Mouse (Mus musculus): Measurements from ENCODE around the gene Vmn1r203. TPM values are rescaled to one million over a fixed set of nuclear protein-coding genes. Genes with fewer than 3 reads are reported as not detected.
"Not testable (repeated sequence)": the region's sequence is repeated elsewhere in the genome, so short reads cannot be mapped to it uniquely, and the experiment has no call there.

The Vmn1r203 gene
- not detected for total RNA-seq (2021)

DNA sequence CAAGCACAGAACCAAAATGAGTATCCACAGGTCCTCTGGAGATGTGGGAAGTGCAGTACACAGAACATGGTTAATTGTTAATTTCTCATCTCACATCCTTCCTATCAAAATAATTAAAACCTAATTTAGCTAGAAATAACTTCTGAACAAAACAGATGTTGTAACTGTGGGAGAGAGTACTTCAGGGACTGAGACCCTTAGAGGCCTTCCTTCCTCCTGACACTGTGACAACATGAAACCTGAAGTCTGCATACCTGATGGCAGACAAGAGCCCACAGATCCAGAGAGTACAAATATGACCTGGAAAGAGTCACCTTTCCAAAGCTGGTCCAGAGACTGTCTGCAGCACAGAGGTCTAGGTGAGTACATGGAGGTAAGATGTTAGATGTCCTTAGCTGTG is at the start of gene Vmn1r203:
Vmn1r203 (plus strand) TSS at position 301 of the 400 bp plus-strand sequence.
- intact Hi-C loops (cut with DNase I): no loop called here
- DNase-seq (ENCODE audit: low spot score in 2 of 2): no peak

DNA sequence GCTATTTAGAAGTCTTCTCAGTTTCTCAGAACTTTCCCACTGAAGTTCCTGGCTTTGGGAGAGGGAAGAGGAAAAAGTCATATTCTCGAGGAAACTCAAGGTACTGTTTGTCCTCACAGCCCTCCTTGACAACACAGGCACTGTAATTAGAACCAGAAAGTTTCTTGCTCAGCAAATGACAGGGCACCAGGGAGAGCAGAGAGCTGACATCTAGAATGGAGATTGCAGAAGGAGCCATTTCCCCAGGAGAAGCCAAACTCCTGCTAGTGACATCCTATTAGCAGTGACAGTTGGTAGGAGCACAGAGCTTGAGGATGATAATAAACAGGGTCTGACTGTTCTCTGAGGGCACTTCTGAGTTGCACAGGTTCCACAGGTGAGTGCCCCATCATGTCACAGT is 46.3 kb upstream of the Vmn1r203 start, which contains the start of gene Vmn1r201:
Vmn1r201 (plus strand) TSS at position 301 of the 400 bp plus-strand sequence.
- DNase-seq (ENCODE audit: low spot score in 2 of 2): no peak
- intact Hi-C loops (cut with DNase I): no loop called here

DNA sequence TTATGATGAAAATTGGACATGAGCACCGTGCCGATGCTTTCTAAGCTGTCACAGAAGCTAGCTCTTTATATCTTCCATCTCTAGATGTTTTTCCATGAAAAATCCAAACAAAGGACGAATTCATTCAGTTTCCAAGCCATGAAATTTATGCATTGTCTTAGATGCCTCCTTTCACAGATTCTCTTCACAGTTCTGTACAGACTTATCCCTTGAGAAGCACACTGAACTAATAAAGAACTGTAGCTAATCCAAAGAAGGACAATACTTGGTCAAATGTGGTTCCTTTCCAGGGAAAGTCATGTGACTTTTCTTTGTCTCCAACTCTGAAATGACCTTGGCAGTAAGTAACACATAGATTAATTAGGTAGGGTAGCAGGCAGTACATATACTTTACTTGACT is 15.5 kb upstream of the Vmn1r203 start:
- DNase-seq (ENCODE audit: low spot score in 2 of 2): no peak
- intact Hi-C loops (cut with DNase I): no loop called here

DNA sequence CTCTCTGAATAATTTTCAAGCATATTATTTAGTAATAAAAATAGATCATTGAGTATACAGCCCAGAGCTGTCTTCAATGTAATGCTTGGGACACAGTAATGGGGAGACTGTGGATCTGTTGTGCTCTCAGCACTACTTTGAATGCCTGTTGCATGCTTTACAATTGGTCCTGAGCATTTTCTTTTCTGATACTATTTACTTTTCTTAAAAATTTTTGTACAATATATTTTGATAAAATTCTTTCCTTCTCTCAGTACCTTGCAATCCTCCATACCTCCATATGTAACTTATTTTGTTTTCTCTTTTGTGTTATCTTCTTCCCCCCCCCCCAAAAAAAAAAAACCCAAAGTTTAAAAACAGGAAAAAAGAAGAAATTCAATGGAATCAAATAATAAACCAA is 12.6 kb upstream of the Vmn1r203 start, which contains the start of gene Vmn1r202:
Vmn1r202 (minus strand) TSS at position 101 of the 400 bp plus-strand sequence.
- no peak for DNase-seq (ENCODE audit: low spot score in 2 of 2)
- intact Hi-C loops (cut with DNase I): no loop called here

DNA sequence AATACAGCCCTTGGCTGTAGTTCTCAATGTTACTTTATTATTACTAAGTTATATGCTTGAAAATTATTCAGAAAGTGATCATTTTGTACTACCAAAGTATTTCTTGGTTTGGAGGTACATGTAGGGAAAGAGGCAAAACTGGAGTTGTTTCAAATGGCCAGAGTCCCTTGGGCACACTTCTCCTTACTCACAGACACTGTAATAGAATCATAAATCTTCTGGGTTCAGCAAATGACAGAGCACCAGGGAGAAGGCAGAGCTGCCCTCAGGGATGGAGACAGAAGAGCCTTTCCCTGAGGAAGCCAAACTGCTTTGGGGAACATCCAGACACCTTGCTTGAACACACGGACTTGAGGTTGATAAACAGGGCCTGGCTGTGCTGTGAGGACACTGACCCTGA is 35.0 kb downstream of the Vmn1r203 start, which contains the start of gene Vmn1r204:
Vmn1r204 (plus strand) TSS at position 301 of the 400 bp plus-strand sequence.
- intact Hi-C loops (cut with DNase I); DNase-seq (ENCODE audit: low spot score in 2 of 2): not testable (repeated sequence)

DNA sequence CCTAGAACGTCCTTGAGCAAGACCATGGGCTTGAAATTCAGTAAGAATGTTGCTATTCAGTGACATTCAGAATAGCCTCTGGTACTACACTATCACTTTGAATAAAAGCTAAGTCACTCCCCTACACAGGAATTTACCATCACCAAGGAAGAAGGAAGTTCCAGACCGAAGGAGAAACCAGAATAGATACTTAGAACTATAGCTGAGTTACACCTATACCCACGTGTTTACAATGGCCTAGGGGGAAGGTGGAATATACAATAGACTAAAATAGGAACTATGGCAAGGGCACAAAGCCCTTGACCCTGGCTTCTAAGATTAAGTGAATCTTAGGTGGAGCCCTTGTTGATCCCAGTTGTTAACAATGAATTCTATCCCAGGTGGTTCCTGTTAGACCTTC is 57.0 kb downstream of the Vmn1r203 start:
- intact Hi-C loops (cut with DNase I); DNase-seq (ENCODE audit: low spot score in 2 of 2): not testable (repeated sequence)

Other genes with a start within 250 kb of the Vmn1r203 start
- not detected for gene Vmn1r195, start 247.6 kb upstream of the Vmn1r203 start, total RNA-seq (2021)
- not detected for gene Vmn1r196, start 228.2 kb upstream of the Vmn1r203 start, total RNA-seq (2021)
- gene Vmn1r197, start 193.5 kb upstream of the Vmn1r203 start, total RNA-seq (2021): not detected
- gene Vmn1r198, start 167.8 kb upstream of the Vmn1r203 start, total RNA-seq (2021): not detected
- not detected for gene Vmn1r199, start 138.3 kb upstream of the Vmn1r203 start, total RNA-seq (2021)
- not detected for gene Vmn1r200, start 127.7 kb upstream of the Vmn1r203 start, total RNA-seq (2021)
- not detected for gene Vmn1r201, start 46.2 kb upstream of the Vmn1r203 start, total RNA-seq (2021)
- under 1 TPM in 1 of 2 experiments, not detected in 1; 0.09 TPM for gene Vmn1r202, start 12.7 kb upstream of the Vmn1r203 start, total RNA-seq (2021)
- not detected for gene Vmn1r204, start 35.1 kb downstream of the Vmn1r203 start, total RNA-seq (2021)
- gene Vmn1r205, start 74.9 kb downstream of the Vmn1r203 start, total RNA-seq (2021): not detected
- under 1 TPM in 1 of 2 experiments, not detected in 1; 0.32 TPM for gene Vmn1r206, start 106.1 kb downstream of the Vmn1r203 start, total RNA-seq (2021)
- gene Vmn1r207-ps, start 211.5 kb downstream of the Vmn1r203 start, total RNA-seq (2021): under 1 TPM; 0.07 to 0.11 TPM